Mouse (Mus musculus) left cerebral cortex, adult 2 months (tissue): ENCODE data around the gene Baz2a. TPM values are rescaled to one million over a fixed set of nuclear protein-coding genes. Genes with fewer than 3 reads are reported as not detected.
A peak's percentile ranks its signal among the peaks of the same experiment; 100 is the strongest.
"Not testable (repeated sequence)": the region's sequence is repeated elsewhere in the genome, so short reads cannot be mapped to it uniquely, and the experiment has no call there.

Source experiments
- DNase-seq, 2 experiments: peaks; one replicate each; pipeline ENCODE4 v3.0.0; 2021 to 2022; ENCODE audit warnings: low spot score in 2 of 2, mixed read lengths in 1 of 2; ENCODE audit errors: extremely low spot score in 1 of 2
- H3K27ac ChIP-seq: fragments of 200-600 bp; 2 replicates; pipeline ENCODE4 v1.8.1; 2022
- H3K4me3 ChIP-seq: fragments of 200-600 bp; 2 replicates; pipeline ENCODE4 v1.8.1; 2022
- CTCF ChIP-seq: fragments of 200-600 bp; IDR thresholded peaks from 2 replicates; pipeline ENCODE4 v1.8.1; 2022; ENCODE audit warnings: antibody characterized with exemption, mild to moderate bottlenecking, moderate library complexity
- intact Hi-C: fragments of 180-260 bp; cut with DNase I; formaldehyde crosslinking; loops from one replicate; pipeline ENCODE4 v1.15.1; 2025
- total RNA-seq, 2 experiments: library from RNA; stranded (reverse); gene quantifications; 2 replicates each; pipeline ENCODE4 v1.2.3; 2021

Baz2a gene
- total RNA-seq, 2 experiments from 2014 or later = 42.2 to 45.1 TPM

DNA sequence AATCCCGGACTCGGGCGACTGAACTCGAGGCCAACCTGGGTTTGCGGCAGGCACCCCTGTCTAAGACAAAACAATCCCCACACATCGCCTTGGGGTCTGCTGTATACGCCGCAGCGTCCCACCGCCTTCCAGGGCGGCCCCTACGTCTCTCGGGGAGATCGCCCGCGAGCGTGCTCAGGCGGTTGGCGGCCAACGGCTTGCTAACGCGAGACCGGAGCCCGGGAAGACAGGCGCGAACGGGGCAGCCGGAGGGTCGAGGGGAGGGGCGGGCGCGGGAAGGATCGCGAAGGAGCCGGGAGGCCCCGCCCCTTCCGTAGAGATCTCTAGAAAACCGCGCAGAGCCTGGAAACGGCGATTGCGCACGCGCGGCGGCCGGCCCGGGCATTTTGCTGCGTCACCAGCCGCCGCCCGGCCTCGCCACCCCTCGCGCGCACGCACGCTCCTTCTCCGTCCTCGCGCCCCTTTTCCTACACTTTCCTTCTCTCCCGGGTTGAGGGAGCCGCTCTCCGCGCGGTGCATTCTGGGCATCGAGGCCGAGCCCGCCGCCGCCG is 32.7 kb upstream of the Baz2a start, which contains the start of gene Ptges3:
Gene Ptges3 (plus strand): TSS at position 354 of the 551 bp plus-strand sequence.
- peak within 1 kb of the TSS; percentile 62 for H3K4me3 ChIP-seq
- peak; percentile 98 for DNase-seq
- no peak for TF ChIP-seq CTCF
- intact Hi-C loops = loop anchor here (1.0 kb wide), 1 partner anchor 23 kb away; the partner anchor contains the start of gene Naca
- peak within 1 kb of the TSS; percentile 92 for H3K27ac ChIP-seq

DNA sequence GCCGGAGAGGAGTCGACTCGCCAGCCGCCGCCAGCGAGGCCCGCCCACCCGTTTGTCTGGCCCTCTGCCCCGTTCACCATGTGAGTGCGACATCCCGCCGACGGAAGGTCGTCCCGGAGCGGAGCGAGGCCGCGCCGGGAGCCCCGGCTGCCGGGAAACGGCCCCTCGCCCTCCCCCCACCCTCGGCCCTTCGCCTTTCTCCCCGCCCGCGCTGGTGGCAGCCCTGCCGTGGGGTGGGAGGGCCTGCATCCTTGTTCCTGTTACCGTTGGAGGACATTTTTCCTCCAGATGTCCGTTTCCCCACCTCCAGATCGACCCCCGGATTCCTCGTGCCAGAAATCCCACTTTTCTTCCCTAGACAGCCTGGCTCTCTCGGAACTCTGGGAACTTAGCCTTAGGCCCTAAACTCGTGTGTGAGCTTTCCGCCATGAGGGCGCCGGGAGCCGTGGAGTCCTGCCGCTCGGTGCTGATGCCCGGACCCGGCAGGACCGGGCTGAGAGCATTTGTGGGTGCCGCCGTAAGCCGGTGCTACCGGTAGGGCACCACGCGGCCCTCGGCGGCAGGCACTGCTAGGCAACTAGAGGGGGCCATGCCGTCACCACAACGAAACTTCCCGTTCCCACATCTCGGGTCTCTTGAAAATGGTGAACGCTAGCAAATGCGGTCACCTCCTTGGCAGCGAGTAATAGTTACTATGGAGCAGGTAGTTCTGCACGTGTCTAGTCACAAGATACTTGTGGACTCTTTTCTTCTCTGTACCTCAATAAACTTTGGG is 32.0 kb upstream of the Baz2a start:
- intact Hi-C loops = no loop called here
- Histone ChIP-seq H3K4me3 (peak overlapping the region; percentile 62), H3K27ac (peak overlapping the region; percentile 92)
- no peak; the same call in 1 of the 2 replicates for TF ChIP-seq CTCF
- DNase-seq = peak; percentile 39 to 42

DNA sequence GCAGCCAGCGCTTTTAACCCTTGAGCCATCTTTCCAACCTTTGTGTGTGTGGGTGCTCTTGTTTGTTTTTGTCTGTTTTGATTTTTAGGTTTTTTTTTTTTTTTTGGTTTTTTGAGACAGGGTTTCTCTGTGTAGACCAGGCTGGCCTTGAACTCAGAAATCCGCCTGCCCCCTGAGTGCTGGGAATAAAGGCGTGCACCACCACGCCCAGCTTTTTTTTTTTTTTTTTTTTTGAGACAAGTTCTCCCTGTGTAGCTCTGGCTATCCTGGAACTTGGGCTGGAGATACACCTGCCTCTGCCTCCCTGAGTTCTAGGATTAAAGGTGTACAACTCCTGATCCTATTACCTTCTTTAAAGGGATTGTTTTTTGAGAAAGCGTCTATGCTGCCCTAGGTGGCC is 30.3 kb upstream of the Baz2a start:
- intact Hi-C loops = no loop called here
- Histone ChIP-seq H3K27ac (no peak overlapping the region), H3K4me3 (no peak overlapping the region; the same call in 1 of the 2 replicates)
- TF ChIP-seq CTCF = no peak
- no peak for DNase-seq

DNA sequence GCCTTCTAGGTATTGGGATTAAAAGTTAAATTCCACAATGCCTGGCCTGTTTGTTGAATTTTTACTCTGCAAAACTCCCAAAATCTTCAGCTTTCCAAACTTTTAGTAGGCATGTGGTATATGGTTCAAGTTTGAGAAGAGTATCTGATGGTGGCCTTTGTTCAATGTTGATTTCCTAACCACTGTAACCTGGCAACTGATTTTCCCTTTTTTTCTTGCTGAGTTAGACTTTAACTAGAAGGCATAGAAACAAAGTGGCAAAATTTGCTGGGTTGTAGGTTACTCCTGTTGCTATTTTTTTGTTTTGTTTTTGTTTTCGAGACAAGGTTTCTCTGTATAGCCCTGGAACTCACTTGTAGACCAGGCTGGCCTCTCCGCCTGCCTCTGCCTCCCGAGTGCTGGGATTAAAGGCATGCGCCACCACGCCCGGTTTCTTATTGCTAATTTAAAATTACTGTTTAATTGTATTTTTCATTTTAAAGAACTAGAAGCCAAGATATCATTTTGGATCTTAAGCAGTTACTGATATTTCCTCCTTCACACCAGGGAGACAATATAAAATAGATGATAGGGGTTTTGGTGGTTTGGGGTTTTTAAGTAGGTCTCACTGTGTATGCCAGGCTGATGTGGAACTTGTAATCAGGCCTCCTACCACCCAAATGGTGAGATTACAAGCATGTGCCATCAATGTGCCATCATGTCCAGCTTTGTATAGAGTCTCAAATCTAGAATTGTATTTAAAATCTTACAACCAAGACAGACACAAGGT is 29.0 kb upstream of the Baz2a start:
- Histone ChIP-seq H3K4me3 (no peak overlapping the region), H3K27ac (no peak overlapping the region)
- DNase-seq = no peak
- intact Hi-C loops = no loop called here
- TF ChIP-seq CTCF = no peak

DNA sequence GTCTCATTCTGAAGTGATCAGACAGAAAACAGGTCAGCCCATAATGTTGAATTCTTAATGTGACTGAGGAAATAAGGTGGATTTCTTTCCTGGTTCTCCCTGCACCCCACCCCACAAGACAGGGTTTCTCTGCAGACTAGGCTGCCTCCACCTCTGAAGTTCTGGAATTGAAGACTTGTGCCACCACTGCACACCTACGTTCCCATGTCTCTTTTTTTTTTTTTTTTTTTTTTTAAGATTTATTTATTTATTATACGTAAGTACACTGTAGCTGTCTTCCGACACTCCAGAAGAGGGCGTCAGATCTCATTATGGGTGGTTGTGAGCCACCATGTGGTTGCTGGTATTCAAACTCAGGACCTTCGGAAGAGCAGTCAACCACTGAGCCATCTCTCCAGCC is 25.3 kb upstream of the Baz2a start:
- no peak overlapping the region for H3K27ac ChIP-seq
- no peak overlapping the region for H3K4me3 ChIP-seq
- DNase-seq = no peak
- no peak; the same call in 1 of the 2 replicates for TF ChIP-seq CTCF
- intact Hi-C loops = no loop called here

DNA sequence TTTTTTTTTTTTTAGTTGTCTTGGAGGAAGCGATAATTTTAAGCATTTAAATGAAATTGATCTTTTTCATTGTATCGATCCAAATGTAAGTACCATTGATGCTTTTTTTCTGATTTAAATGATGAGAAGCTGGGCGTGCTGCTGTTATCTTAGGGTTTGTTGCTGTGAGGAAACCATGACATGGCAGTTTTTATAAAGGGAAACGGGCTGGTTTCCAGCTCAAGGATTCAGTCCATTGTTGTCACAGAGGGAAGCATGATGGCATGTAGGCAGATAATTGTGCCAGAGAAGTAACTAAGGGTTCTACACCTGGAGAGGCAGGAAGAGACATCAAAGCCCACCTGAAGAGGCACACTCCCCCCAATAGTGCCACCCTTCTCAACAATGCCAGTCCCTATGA is 22.2 kb upstream of the Baz2a start:
- intact Hi-C loops = no loop called here
- H3K4me3 ChIP-seq = no peak overlapping the region
- no peak for TF ChIP-seq CTCF
- DNase-seq = no peak
- H3K27ac ChIP-seq = no peak overlapping the region

DNA sequence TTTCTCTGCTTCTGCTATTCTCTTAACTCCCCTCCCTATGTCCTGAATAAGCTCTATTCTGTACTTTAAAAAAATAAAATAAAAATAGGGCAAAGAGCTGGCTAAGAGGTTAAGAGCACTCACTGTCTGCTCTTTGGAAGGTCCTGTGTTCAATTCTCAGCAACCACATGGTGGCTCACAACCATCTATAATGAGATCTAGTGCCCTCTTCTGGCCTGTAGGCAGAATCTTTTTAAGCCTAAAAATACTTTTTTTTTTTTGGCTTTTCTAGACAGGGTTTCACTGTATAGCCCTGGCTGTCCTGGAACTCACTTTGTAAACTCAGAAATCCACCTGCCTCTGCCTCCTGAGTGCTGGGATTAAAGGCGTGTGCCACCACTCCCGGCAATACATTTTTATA is 20.9 kb upstream of the Baz2a start:
- H3K27ac ChIP-seq, intact Hi-C loops, H3K4me3 ChIP-seq, DNase-seq: not testable (repeated sequence)
- peak; percentile 8; the same call in 1 of the 2 replicates for TF ChIP-seq CTCF

DNA sequence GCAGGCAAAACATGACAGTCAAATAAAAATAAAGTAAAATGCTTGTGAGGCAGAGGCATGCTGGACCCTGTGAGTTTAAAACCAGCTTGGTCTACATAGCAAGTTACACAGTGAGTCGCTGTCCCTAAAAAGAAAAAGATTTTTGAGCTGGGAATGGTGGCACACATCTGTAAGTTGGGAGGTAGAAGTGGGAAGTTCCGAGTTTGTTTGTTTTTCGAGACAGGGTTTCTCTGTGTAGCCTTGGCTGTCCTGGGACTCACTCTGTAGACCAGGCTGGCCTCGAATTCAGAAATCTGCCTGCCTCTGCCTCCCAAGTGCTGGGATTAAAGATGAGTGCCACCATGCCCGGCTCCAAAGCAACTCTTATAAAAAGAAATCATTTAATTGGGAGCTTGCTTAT is 13.1 kb upstream of the Baz2a start:
- H3K27ac ChIP-seq, intact Hi-C loops, DNase-seq, H3K4me3 ChIP-seq: not testable (repeated sequence)

DNA sequence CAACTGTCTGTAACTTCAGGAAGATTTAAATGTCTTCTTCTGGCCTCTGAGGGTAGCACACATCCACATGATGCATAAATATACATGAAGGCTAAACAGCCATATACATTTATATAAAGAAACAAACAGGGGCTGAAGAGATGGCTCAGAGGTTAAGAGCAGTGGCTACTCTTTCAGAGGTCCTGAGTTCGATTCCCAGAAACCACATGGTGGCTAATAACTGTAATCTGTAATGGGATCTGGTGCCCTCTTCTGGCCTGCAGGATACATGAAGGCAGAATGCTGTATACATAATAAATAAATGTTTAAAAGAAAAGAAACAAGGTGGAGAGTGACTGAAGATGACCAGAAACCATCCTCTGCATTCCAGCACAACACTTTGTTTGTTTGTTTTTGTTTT is 10.9 kb upstream of the Baz2a start:
- H3K27ac ChIP-seq = no peak overlapping the region
- peak; percentile 55 for TF ChIP-seq CTCF
- H3K4me3 ChIP-seq = no peak overlapping the region
- intact Hi-C loops = no loop called here
- DNase-seq = no peak

DNA sequence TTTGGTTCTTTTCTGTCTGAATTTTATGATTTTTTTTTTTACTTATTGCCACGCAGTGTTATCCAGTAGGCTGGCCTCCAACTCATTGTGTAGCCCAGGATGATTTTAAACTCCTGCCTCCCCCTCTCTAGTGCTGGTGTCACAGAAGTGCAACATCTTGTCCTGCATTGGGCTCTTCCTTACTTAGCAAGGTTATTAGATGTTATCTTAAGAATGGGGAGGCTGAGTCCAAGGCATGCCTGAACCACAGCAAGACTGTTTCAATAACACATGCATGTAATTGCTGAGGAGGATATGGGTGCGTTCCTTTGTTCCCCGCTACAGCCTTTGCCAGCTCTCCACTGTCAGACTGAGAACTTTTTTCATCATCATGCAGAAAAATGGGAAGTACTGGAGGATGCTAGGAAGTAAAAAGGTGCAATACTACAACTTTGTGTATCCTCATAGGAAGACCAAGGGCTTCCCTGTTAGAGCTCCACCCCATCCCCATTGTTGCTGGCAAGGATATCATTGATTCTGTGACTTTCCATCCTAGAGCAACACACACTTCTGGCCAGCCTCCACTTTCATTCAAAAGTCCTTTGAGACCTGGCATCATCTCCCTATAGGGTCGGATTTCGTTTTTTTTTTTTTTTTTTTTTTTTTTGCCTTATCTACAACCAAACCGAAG is 9.4 kb upstream of the Baz2a start:
- Histone ChIP-seq H3K4me3 (peak overlapping the region; percentile 69), H3K27ac (peak overlapping the region; percentile 98)
- DNase-seq = no peak
- TF ChIP-seq CTCF = no peak
- intact Hi-C loops = loop anchor here (2.0 kb wide), 1 partner anchor 47 kb away; the partner anchor contains the start of gene Naca

DNA sequence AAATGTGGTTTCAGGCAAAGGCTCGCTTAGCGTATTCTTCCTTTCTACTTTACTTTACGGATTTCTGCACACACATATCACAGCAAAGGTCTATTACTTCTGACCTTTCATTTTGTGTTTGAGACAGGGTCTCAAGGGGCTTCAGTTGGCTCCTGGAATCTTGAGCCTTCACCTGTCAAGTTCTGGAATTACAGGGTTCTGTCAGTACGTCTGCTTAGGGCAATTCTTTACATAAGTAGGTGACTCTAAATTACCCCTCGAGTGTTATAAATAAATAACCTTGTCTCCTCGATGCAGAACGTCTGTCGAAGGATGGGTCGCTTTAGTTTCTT is 8.9 kb upstream of the Baz2a start:
- TF ChIP-seq CTCF = no peak
- DNase-seq = no peak
- intact Hi-C loops = loop anchor here (2.0 kb wide), 1 partner anchor 48 kb away; the partner anchor contains the start of gene Naca
- Histone ChIP-seq H3K27ac (peak overlapping the region; percentile 98), H3K4me3 (peak overlapping the region; percentile 69)
